Comparison of ENCODE assay signal across 34 mouse cellular contexts in the genomic region with DNA sequence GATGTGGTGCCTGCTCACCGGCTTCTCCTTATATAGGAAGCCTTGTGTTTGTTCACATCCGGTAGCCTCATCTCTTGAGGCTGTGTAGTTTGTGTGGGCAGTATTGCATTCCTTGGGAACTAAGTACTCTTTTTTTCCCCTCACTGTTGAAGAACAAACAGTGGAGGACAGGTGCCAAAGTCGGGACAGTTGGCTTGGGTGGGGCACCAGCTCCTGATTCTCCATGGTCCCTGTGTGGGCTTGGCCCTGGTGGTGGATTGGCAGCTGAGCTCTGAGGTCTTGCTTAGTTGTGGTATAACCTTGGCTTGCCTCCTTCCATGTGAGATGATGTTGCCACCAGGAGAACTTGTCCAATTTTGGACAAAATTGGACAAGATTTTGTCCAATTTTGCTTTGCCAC. TPM values are rescaled to one million over a fixed set of nuclear protein-coding genes. Genes with fewer than 3 reads are reported as not detected.
DNase-seq lines count a peak whose midpoint lies in the region; ATAC-seq and TF ChIP-seq lines count a peak whose summit lies in the region.
"Had no signal": no experiment of that assay in that cellular context is flagged by ENCODE, and none has a peak within 500 bp of the region (broad histone marks: within the 10 kb centered on the region; RNA-seq: fewer than 3 reads in every experiment).

Gene Ghrl, minus strand, starts transcription at position 3 of the 400 bp plus-strand sequence.

- no peaks in the 10 kb centered on the region for H3K4me1 ChIP-seq in intestine, embryonic 15.5 days (replicated peaks)
- H3K4me1 ChIP-seq in liver, embryonic 13.5 days (replicated peaks) = peaks cover 19% of the 10 kb centered on the region
- H3K4me1 ChIP-seq: embryonic facial prominence, embryonic 10.5 days; embryonic facial prominence, embryonic 15.5 days; forebrain, embryonic 13.5 days; heart, embryonic 10.5 days; heart, embryonic 15.5 days; hindbrain, embryonic 12.5 days; limb, embryonic 12.5 days had no signal

- WGBS in intestine, embryonic 15.5 days = 69% methylated on average over 3 of the region's 3 CpGs
- WGBS in liver, embryonic 13.5 days (ENCODE audit: insufficient replicate concordance) = 83% methylated on average over 3 of the region's 3 CpGs

- DNase-seq in liver, embryonic 13.5 days = no peak
- no peak for DNase-seq in T-cell, adult 2 months (ENCODE audit: low spot score)
- no peak for DNase-seq in left cerebral cortex, adult 18-20 months (ENCODE audit: low spot score in 2 of 2)
- DNase-seq in lung, postnatal 36 days = no peak
- no peak for DNase-seq in spleen, adult 12 weeks (ENCODE audit: low spot score)
- DNase-seq: adrenal gland, adult 2 months; adrenal gland, postnatal 36 days; cerebellum, adult 2 months; cerebellum, postnatal 14 days; gastrocnemius, postnatal 10 days; heart, postnatal 36 days; kidney, adult 2 months; kidney, postnatal 36 days; midbrain, embryonic 14.5 days; right cerebral cortex, postnatal 4 days had no signal

- no peak within 1 kb of the TSS for H3K9ac ChIP-seq in intestine, embryonic 15.5 days
- no peak within 1 kb of the TSS for H3K9ac ChIP-seq in liver, embryonic 13.5 days
- H3K9ac ChIP-seq: embryonic facial prominence, embryonic 15.5 days; forebrain, embryonic 13.5 days; heart, embryonic 15.5 days; hindbrain, embryonic 12.5 days; limb, embryonic 12.5 days; liver, embryonic 14.5 days had no signal

- H3K79me2 ChIP-seq in myocyte (ENCODE audit: control insufficient read depth, insufficient read depth) = no peaks in the 10 kb centered on the region

- H3ac ChIP-seq in myocyte (ENCODE audit: control insufficient read depth, insufficient read length) = no peak within 1 kb of the TSS

- no peaks in the 10 kb centered on the region for H3K9me3 ChIP-seq in intestine, embryonic 15.5 days
- H3K9me3 ChIP-seq in liver, embryonic 13.5 days (replicated peaks) = no peaks in the 10 kb centered on the region
- H3K9me3 ChIP-seq: embryonic facial prominence, embryonic 10.5 days; embryonic facial prominence, embryonic 15.5 days; forebrain, embryonic 13.5 days; heart, embryonic 10.5 days; heart, embryonic 15.5 days; hindbrain, embryonic 12.5 days; limb, embryonic 12.5 days had no signal

- H3K27ac ChIP-seq in intestine, embryonic 15.5 days = no peak within 1 kb of the TSS
- H3K27ac ChIP-seq in liver, embryonic 13.5 days = peak within 1 kb of the TSS; percentile 64
- H3K27ac ChIP-seq: embryonic facial prominence, embryonic 10.5 days; embryonic facial prominence, embryonic 15.5 days; forebrain, embryonic 13.5 days; heart, embryonic 10.5 days; heart, embryonic 15.5 days; hindbrain, embryonic 12.5 days; limb, embryonic 12.5 days; liver, embryonic 14.5 days had no signal

- ATAC-seq in erythroid progenitor cell, adult 5-6 weeks (replicated peaks; ENCODE audit: low FRiP score, poor library complexity, severe bottlenecking) = no peak
- no peak for ATAC-seq in intestine, embryonic 15.5 days
- ATAC-seq in liver, embryonic 13.5 days (ENCODE audit: low read depth) = no peak
- ATAC-seq: activated CD4-positive, CD25-positive, alpha-beta regulatory T cell, adult 4 months; forebrain, embryonic 13.5 days had no signal

- no peak for TF ChIP-seq POLR2A in myocyte (IDR thresholded peaks at IDR 0.05; ENCODE audit: insufficient read length, low read depth)

- H3K27me3 ChIP-seq in intestine, embryonic 15.5 days (replicated peaks) = no peaks in the 10 kb centered on the region
- H3K27me3 ChIP-seq in liver, embryonic 13.5 days = no peaks in the 10 kb centered on the region
- no peaks in the 10 kb centered on the region for H3K27me3 ChIP-seq in myocyte (ENCODE audit: control insufficient read depth, insufficient read depth, insufficient read length)
- H3K27me3 ChIP-seq: embryonic facial prominence, embryonic 15.5 days; forebrain, embryonic 13.5 days; heart, embryonic 15.5 days; hindbrain, embryonic 12.5 days; limb, embryonic 12.5 days had no signal

- no peak within 1 kb of the TSS for H3K4me2 ChIP-seq in intestine, embryonic 15.5 days (replicated peaks)
- no peak within 1 kb of the TSS for H3K4me2 ChIP-seq in liver, embryonic 13.5 days
- no peak within 1 kb of the TSS for H3K4me2 ChIP-seq in myocyte (ENCODE audit: low read depth)
- H3K4me2 ChIP-seq: embryonic facial prominence, embryonic 15.5 days; forebrain, embryonic 13.5 days; heart, embryonic 15.5 days; hindbrain, embryonic 12.5 days; limb, embryonic 12.5 days had no signal

- H3K4me3 ChIP-seq in intestine, embryonic 15.5 days (replicated peaks) = no peak within 1 kb of the TSS
- H3K4me3 ChIP-seq in liver, embryonic 13.5 days (replicated peaks) = no peak within 1 kb of the TSS
- H3K4me3 ChIP-seq in myocyte = no peak within 1 kb of the TSS
- H3K4me3 ChIP-seq: embryonic facial prominence, embryonic 10.5 days; embryonic facial prominence, embryonic 15.5 days; forebrain, embryonic 13.5 days; heart, embryonic 10.5 days; heart, embryonic 15.5 days; hindbrain, embryonic 12.5 days; limb, embryonic 12.5 days had no signal

- peaks cover 25% of the 10 kb centered on the region for H3K36me3 ChIP-seq in intestine, embryonic 15.5 days
- H3K36me3 ChIP-seq in liver, embryonic 13.5 days = peaks cover 87% of the 10 kb centered on the region
- peaks cover 12% of the 10 kb centered on the region for H3K36me3 ChIP-seq in myocyte (ENCODE audit: control insufficient read depth, insufficient read depth)

TF ChIP-seq in myocyte, 11 proteins besides CTCF, POLR2A, EP300 and RAD21:
- no peak for TF ChIP-seq TCF3 (IDR thresholded peaks at IDR 0.05; ENCODE audit: insufficient read length, low read depth)
- no peak for TF ChIP-seq REST (IDR thresholded peaks at IDR 0.05; ENCODE audit: insufficient read depth, insufficient read length)
- no peak for TF ChIP-seq CEBPB (IDR thresholded peaks at IDR 0.05; ENCODE audit: insufficient read depth, poor library complexity, severe bottlenecking)
- no peak for TF ChIP-seq TCF12 (IDR thresholded peaks at IDR 0.05; ENCODE audit: insufficient read depth, poor library complexity, severe bottlenecking)
- peak in 2 of 3 experiments; percentile 51 to 74 for TF ChIP-seq MYOD1 (IDR thresholded peaks at IDR 0.05; ENCODE audit: control insufficient read depth in 1 of 3, insufficient read length in 2 of 3, low read depth in 2 of 3)
- no peak for TF ChIP-seq MAX (IDR thresholded peaks at IDR 0.05; ENCODE audit: low read depth)
- no peak for TF ChIP-seq E2F4 (IDR thresholded peaks at IDR 0.05; ENCODE audit: insufficient read depth)
- TF ChIP-seq MYOG (IDR thresholded peaks at IDR 0.05; ENCODE audit: control insufficient read depth in 1 of 3, insufficient read depth in 1 of 3, insufficient read length in 2 of 3, low read depth in 2 of 3) = peak in 2 of 3 experiments; percentile 18 to 71
- no peak for TF ChIP-seq USF1 (IDR thresholded peaks at IDR 0.05; ENCODE audit: low read depth)
- TF ChIP-seq SRF (IDR thresholded peaks at IDR 0.05; ENCODE audit: control insufficient read depth, insufficient read length, low read depth) = no peak
- no peak for TF ChIP-seq POLR2AphosphoS2 (IDR thresholded peaks at IDR 0.05; ENCODE audit: insufficient read length, low read depth)

RNA-seq across cellular contexts. Expression of gene Ghrl, which starts in this region (rescaled TPM):
- total RNA-seq in erythroid progenitor cell, adult 5-6 weeks (2015; ENCODE audit: low replicate concordance) = 17.2 TPM in 1 of 2 replicates, not detected in the other
- 1.5 and 13.5 TPM in 2 replicates for total RNA-seq in erythroid progenitor cell, adult 5-6 weeks (2017; ENCODE audit: low replicate concordance)
- polyA plus RNA-seq in intestine, embryonic 15.5 days (2015; fragmentation: Nextera tagmentation; extraction: Ambion mirVana) = 103 and 125 TPM in 2 replicates
- polyA plus RNA-seq in liver, embryonic 13.5 days (2015; fragmentation: Nextera tagmentation; extraction: Ambion mirVana) = not detected in 2 replicates
- 0.35 TPM for polyA plus RNA-seq in myocyte (2012; fragmentation: generic; extraction: Trizol)
- not detected for total RNA-seq in left cerebral cortex, adult 18-20 months (2021)
- total RNA-seq: adrenal gland, adult 2 months; adrenal gland, postnatal 36 days; gastrocnemius, postnatal 10 days; heart, postnatal 36 days; layer of hippocampus, adult 8-10 months; left cerebral cortex, postnatal 14 days; neutrophil, adult 5-6 weeks had no signal
- polyA plus RNA-seq: activated CD4-positive, CD25-positive, alpha-beta regulatory T cell, adult 4 months; adrenal gland, adult 2 months; embryonic facial prominence, embryonic 10.5 days; gonadal fat pad, adult 2 months; kidney, embryonic 16.5 days; lung, embryonic 16.5 days; neural tube, embryonic 11.5 days had no signal

Comparison
In these comparisons a context has a peak if more than half of its experiments do, and no peak if none do; other contexts are left out.
1. RNA of gene Ghrl (polyA plus RNA-seq): 103 to 125 TPM in intestine, embryonic 15.5 days; 0.35 TPM in myocyte (single experiment) and not detected in liver, embryonic 13.5 days; every median in the first group is over 10 times any median in the second.